Mouse (Mus musculus) liver (tissue): ENCODE measurements around the gene Tpp1.

ENCODE experiments used
- DNase-seq: peaks from one replicate; pipeline ENCODE4 v3.0.0-alpha.2; 2020; ENCODE audit warnings: mixed read lengths

The Tpp1 gene

DNA sequence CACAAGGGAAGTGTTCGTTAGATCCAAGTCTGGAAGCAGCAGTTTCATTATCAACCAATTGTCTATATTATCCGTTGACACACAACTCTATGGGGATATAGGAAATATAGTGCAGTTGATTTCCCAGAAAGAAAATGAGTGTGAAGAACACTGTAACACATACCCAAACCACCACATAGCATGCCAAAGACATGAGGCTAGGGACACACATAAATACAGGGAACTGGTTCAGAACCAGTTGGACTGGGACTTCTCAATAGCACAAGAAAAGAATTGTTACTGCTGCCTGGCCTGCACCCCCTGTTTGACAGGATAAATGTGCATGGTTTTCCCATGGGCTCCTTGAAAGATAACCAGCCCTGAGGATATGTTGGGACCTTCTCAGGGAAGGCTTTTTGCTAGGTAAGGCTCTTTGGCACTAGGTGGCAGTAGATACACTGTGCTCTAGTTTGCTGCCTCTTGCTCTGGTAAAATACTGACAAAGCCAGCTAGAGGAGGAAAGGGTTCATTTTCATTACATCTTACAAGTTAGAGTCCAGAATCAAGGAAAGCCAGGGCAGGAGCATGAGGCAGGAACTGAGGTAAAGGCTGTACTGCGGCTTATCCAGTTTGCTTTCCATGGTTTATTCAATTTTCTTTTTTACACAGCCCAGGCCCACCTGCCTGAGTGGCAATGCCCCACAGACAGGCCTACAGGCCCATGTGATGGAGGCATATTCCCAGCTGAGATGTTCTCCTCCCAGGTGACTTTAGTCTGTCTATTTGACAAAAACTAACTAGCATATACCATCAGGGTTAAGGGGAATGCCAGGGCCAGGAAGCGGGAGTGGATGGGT lies 25.7 kb downstream of the Tpp1 start:
- peak; percentile 19 for DNase-seq

DNA sequence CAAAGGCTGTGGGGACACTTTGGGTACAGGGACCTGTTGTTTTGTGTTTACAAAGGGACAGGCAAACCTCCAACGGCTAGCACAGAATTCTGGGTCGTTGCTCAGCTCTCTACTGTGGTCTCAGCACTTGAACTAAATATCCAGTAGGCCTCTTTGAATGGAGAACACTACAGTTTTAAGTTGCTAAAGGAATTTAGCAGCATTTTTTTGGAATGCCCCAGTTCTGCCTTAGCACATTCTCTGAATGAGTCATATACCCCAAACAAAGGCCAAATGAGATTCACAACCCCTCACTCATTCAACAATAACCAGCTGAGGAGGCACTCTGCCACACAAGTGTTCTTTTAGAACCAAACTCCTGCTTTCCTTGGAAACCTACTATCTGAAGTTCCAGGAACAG lies 30.1 kb downstream of the Tpp1 start:
- no peak for DNase-seq

DNA sequence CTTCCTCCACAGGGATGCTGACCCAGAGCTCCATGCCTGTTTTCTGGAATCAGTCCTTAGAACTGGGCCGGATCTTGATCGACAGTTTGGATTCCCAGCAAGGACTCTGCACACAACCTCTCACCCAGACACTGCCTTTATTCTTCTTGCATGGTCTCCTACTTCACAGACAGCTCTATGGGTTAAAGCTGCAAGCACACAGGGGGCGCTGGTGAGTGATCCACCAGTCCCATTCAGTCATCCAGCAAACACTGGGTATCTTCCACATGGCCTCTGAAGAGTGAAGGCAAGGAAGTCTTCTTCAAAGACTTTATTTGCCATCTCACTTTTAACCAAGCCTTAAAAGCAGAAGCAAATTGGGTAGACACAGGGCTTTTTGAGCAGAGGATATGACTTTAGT lies 36.7 kb downstream of the Tpp1 start:
- DNase-seq, result no peak

DNA sequence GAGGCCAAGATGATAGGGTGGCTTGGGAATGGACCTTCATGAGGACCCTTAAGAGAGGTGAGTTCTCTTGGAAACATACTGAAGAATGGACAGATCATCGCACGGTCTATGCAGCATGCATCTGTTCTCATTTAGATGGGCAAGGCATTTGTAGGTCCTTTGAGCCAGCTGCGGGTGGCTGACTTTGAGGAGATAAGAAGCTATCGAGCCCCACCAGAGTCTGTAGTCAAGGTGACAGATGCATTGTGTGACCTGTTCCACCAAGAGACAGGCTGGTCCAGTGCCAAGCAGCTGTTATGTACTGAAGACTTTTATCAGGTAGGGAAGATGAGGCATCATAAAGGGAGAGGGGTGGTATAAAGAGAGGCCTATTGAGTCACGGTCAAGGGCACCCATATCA lies 43.3 kb downstream of the Tpp1 start:
- DNase-seq, result no peak

DNA sequence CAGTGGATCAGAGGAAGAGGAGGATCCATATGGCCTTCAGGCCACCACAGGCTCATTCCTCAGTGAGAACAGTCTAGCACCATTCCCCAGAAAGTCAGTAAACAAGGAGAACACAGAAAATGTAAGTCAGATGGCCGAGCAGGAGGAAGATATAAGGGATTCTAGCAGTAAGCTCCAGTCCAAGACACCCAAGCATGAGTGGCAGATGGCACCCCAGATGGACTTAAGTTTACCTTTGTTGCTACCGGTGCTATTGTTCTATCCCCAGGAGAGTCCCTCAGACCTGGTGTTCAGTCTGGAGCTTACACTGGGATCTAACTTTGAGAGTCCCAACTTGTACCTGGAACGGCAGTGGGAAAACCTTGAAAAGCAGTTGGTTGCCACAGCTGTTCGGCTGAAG lies 48.2 kb downstream of the Tpp1 start:
- no peak for DNase-seq

DNA sequence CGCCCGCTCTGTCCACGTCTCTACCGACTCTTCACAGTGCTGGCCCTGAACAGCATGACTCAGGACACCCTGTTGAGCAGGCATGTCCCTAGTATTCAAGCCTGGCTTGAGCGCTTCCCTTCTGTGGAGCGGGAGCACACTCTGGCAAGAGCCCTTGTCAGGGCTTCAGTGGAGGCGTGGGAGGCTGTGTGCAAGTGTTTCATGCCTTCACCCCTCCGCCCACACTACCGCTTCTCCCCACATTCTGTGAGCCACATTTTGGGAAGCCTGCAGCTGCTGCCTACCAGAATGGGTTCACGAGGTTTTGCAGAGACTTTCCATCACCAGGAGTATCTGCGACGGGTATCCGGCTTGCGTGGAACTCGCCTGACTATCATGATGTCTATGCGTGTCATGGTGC lies 48.9 kb downstream of the Tpp1 start:
- DNase-seq, result no peak
